Mouse (Mus musculus) frontal cortex, postnatal 25 days (tissue): ENCODE results near the gene Veph1.

Experiments
- DNase-seq, 2 experiments: peaks; one replicate each; pipeline ENCODE4 v3.0.0; 2022; ENCODE audit warnings: low spot score in 2 of 2

Veph1 gene

DNA sequence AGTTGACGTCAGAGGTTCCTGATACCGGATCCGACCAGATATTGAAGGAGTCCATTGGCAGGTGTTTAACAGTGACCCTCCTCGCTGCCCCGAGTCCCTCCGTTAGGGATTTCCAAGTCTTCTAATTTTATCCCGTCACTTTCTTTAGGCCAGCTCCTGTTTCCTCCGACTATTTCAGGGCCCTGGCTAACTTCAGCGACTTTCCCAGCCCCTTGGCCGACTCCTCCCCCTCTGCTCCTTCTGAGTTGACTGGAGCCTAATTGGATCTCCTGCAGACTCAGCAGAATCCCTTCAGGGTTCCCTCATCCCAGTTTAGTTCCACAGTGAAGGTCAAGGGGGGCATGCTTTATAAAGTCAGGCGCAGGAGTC is 75.4 kb downstream of the Veph1 start:
- no peak for DNase-seq

DNA sequence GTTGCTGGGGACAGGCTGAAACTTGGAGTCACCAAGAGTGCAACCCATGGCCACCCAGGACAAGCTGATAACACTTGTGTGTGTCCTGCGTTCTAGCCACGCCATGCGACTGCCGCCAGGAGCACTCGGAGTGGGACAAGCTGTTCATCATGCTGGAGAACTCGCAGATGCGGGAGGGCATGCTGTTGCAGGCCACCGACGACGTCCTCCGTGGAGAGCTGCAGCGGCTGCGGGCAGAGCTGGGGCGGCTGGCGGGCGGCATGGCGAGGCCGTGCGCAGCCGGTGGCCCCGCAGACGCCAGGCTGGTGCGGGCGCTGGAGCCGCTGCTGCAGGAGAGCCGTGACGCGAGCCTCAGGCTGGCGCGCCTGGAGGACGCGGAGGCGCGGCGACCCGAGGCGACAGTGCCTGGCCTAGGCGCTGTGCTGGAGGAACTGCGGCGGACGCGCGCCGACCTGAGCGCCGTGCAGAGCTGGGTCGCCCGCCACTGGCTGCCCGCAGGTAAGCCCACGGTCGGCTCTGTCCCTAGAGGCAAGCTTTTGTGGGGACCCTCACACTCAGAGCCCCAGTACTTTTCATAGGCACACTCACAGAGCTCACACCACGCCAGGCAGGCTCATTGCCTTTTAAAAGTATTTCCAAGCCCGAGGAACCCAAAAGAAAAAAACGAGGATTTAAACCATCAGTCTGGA is 75.9 kb downstream of the Veph1 start:
- peak; percentile 4 to 17 for DNase-seq

DNA sequence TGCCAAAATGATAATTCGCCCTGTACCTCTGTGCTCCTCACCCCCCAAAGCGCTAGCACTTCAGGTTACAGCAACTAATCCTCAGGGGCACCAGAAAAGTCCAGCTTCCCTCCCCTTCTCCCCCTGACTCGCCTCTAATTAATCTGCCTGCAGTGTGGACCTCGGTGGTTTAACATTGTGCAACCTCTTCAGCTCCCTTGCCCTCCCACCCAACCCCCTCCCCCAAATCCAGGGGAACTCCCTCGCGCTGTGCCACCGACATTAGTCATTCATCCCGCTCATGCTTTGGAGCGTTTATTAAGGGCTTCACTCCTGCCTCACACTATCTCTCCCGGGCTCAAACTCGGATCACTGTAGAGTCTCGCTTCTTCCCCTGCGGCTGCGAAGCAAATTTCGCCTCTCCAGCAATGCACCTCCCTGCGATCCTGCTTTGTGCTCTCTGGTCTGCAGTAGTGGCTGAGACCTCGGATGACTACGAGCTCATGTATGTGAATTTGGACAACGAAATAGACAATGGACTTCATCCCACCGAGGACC is 76.9 kb downstream of the Veph1 start, which contains the start of gene Ptx3:
TSS of gene Ptx3 (plus strand) at position 256 of the 537 bp plus-strand sequence.
- DNase-seq = no peak

DNA sequence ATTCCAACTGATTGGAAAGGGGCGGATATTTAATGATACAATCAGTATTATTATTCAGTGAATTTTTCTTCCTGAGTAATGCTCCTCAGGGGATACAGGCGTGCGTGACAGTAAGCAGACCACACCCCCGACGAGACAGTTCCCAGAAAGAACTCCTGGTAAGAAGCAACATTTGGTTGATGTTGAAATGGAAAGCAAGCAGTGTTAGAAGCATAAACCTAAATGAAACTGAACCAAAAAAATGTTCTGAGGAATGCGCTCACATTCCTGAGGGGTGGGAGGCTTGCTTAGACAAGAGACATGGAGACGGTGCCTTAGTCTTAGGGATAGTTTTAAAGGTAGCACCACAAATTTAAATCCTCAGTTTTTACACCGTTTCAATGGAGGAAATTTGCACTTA is 80.9 kb downstream of the Veph1 start:
- no peak for DNase-seq

DNA sequence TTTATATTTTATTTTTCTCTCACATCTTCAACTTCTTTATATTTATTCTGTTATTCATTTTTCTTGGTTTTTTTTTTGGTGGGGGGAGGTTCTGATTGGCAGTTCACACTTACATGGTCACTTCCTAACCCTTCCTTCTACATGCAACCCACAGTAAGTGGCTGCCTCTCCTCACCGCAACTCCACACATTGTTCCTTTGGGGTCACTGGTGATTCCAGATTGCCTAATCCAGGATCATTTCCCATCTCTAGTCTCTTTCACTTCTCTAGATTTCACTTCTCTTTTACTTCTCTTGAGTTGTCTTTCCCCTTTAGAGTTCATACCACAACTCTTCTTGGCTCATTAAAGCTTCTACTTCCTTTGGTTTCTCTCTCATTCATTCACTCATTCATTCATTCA is 83.1 kb downstream of the Veph1 start:
- DNase-seq = no peak

DNA sequence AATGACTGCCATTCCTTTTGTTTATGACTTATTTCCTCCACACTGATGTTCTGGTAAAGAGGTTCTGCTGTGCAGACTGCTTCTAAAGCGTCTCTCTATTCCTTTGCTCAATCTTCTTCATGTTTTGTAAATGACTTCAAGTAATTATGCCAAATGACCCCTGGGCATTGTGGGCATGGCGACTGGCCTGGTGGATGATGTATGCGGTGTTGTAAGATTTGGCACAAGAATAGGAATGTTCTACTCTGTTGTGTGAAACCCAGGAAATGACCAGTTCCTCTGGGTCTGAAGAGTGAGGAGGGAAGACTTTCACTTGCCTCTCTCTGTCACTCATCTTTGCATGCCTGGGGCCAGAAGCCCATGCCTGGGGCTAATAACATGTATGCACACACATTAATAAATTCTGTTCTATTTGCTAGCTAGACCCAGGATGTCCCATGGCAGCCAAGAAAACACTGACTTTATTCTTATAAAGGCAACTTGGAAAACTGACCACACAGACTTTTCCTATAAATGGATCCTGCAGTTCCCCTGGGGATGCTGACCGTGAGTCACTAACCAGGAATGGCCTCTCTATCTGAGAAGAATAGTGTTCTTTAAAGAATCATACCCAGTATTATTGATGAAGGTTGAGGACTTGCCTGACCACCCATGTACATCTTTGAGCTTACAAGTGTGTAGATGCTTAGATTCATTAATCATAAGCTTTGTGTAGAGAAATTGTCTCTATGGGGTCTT is 87.6 kb downstream of the Veph1 start:
- no peak for DNase-seq

DNA sequence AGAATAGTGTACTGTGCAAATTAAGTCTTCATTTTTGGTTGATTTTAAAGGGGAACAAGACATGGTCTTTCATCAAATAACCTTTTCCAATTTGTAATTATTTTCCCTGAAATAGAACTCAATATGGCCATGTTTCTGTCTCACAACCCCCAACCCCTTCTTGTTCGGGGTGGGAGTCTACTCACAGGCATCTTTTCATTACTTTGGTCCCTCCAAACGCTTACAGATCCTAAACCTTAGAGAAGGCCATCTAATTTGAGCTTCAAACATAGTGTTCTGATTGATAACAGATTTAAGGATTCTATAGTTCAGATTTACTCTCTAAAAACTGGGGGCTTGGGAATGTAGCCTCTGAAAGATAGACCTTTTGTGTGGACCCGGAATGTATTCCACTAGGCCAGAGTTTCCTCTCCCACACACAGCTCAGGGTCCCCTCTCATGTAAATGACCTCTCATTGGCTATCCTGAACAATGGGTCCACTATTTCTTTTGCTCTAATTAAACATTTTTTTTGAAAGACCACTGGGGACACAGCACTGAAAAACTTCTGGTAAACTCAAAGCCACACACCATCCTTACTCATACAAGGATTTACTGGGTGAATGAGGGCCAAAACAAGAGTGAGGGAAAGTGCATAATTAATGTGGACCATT is 102.6 kb downstream of the Veph1 start:
- no peak for DNase-seq

DNA sequence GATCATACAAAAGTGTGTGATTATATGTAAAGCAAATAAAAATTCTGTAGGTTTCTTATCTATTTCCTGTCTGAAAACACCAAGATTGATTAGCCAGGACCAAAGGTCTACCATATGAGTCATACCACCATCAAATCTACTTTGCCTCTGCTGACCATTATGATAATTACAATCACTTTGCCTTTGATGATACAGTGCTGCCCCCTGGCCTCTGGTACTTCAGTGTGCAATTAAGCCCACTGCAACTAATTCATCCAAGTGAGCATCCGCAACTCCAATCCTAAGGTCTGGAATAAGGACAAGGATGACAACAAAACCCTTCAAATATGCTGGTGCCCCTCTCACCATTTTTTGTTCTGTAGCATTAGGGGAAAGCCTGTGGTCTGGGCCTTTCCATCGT is 117.0 kb downstream of the Veph1 start:
- no peak for DNase-seq

DNA sequence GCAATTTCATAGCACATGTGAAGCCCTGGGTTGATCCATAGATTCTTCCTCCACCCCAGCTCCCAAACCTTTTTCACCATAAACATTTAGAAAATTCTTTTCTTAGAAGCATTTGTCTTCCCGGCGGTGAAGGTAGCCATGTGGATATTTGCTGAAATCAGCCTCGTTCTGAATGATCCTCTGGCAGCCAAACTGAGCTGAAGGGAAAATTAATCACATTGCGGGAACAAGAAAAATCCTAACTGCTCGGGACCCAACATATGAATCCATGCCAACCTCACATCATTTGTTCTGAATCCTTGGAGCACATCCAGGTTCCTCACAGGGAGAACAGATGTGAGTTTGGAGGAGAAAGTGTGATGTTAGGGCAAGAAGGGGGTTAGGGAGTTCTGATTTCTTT is 123.7 kb downstream of the Veph1 start:
- no peak for DNase-seq

DNA sequence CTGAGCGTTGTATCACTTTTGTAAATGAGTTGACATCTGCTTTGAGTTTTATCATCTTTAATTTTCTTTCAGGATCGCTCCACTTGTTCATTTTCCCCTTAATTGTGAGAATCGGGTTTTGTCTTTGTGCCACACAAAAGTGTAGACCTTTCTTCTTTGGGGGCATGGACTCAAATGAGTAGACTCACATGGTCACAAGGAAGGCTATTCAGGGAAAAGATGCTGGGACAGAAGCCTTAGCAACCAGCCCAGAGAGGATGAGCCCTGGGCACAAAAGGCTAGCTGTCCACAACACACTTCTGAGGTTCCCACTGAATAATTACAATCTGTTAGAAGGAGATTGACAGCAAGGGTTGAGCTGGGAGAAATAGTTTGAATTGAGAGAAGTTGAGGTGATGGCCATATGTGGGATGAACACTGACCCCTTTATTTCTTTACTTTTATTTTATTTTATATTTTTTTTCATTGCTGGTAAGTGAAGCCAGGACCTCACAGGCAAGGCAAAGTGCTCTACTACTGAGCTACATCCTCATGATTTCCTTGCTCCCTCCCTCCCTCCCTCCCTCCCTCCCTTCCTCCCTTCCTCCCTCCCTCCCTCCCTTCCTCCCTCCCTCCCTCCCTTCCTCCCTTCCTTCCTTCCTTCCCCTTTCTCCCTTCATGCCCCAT is 126.6 kb downstream of the Veph1 start:
- no peak for DNase-seq

DNA sequence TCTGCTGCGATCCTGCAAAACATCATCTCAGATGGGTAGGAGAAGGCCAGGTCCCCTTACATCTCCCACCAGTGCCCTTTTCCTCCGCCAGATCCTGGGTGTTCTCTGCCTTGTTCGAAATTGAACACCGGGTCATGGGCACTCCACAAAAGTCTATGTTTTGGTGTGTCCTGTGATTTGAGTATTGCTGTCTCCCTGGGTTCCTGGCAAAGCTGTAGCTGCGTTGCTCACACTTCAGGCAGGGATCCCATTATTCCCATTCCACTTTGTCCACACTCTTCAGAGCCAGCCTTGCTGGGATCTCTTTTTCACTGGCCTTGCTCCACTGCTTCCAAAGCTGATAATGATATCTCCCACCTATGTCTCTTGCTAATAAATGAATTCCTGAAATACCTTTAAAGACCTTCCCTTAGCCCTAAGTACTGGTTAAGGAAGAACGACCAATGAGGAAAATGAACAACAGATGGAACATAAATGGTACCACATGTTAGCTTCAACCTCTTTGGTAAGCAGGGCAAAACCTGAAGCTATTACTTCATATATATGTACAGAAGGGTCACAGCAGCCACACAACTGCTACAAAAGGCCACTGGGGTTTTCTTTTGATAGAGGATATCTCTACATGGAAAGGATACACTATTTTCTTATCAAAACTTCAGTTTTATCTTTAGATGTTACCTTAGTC is 129.9 kb downstream of the Veph1 start:
- no peak for DNase-seq

DNA sequence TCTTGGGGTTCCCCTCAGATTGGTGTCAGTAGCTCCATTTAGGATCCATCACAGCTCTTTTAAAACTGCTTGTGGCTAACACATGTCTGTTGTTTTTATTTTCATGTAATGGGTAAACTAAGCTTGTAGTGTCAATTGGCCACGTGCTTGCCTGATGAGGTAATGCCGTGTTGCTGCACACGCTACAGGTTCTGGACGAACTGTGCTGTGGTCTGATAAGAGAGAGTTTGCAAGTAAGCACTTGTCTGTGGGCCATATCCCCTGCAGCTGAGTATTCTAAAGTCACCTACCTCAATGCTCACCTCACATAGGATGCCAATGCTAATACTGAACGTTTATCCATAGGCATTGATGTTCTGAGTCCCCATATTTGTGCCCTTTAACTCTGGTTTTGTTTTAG is 131.6 kb downstream of the Veph1 start:
- DNase-seq = no peak

DNA sequence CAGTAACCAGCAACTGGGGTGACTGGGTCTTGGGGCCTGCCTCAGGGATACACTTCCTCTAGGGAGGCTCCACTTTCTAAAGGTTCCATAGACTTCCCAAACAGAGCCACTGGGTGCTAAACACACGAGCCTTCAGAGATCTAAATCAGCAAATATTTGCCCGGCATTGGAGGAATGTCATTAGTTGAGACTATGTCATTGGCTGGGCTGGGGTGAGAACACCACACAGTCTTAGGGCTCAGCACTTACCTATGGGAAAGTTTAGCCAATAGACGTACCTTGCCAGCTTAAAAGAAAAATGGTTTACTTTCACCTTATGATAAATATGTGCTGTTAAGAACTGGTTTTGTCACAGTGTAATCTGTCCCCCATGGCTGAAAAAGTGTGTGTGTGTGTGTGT is 132.1 kb downstream of the Veph1 start:
- DNase-seq = no peak

DNA sequence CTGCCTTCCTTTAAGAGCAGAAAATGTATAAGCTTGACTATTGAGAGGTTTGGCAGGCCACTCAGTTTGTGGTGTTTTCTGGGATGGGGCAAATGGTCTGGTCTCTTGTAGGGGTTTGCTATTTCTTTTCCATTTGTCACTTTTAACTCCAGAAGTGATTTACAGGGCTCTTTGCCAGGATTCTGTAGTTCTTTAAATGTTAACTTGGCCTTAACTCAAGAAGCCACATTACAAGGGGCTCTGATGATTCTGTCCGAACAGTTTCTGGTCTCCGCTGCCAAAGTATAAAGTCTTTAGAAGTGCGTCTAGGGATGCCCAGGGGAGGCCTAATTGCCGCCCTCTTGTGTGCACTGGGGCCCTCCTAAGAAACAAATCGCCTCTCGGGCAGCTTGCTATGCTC is 134.0 kb downstream of the Veph1 start:
- DNase-seq = no peak

DNA sequence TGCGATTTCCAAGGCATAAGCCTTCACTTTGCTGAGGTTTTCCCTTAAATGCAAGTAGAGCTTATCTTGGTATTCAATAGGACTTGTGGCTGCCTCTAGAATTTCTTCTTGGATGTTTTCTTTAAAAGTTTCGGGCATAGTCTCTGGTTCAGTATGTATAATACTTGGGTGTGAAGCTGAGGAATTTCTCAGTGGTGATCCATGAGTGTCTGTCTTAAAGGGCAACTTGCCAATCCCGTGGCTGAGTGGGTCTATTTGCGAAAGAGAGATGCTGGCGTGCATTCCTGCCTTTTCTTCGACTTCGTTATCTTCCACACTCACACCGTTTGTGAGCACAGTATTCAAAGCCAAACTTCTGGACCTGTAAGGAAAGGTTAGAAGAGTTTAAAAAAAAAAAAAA is 138.7 kb downstream of the Veph1 start:
- DNase-seq = no peak

DNA sequence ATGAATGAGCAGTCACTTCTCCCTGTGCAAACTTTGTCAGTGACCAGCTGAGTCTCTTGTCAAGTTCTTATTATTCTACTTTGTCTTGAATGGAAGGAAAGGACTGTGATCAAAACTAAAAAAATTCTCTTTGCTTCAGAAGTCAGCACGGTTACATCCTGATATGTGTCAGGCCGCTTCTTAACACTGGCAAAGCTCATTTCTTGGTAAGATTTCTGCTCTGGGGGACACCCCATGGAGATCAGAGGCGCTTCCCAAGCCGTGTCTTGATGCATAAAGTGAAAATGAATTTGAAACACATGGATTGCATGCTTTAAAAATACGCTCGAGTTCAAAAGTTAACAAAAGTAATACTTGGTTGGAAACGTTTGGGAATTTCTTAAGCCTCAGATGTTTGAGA is 159.0 kb downstream of the Veph1 start:
- no peak for DNase-seq

DNA sequence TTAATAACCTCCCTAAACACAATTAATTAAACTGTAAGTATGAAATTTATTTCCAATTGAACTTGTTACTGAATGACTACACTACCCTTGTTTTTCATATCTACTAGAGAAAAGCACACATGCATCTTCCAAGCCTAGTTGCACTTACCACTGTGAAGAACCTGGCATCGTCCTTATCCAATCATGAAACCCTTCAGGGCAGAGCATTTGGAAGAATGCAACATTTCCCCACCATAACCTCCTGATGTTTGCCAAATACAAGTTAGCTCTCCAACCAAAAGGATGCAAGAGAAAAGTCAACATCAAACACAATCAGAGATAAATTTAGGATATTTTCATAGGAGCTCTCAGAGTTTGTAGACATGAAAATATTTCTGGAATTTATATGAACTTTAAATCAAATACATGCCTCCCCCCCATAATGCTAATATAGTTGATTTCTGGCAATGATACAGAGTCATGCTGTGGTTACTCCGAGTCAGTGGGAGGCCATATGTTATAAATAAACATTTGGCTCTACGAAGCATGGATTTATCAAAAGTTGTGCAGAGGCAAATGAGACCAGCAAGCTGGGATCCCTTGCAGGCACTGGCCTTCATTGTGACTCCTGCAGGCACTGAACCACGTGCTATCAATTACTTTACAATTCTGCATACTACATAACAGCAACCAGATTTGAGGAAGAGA is 165.2 kb downstream of the Veph1 start:
- DNase-seq = no peak

DNA sequence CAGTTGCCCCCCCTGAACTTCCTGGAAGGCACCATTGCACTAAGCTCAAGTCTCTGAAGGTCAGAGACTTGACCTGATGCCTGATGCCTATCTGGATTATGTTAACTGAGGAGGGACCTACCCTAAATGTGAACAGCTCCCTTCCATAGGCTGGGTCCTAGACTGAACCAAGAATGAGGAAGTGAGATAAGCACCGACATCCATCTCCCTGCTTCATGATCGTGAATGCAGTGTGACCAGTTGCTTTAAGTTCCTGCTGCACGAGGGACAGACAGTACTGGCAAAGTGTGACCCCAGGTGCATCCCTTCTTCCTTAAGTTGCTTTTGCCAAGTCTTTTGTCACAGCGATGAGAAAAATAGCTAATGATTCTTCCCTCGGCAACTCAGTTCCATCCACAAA is 166.9 kb downstream of the Veph1 start:
- no peak for DNase-seq

DNA sequence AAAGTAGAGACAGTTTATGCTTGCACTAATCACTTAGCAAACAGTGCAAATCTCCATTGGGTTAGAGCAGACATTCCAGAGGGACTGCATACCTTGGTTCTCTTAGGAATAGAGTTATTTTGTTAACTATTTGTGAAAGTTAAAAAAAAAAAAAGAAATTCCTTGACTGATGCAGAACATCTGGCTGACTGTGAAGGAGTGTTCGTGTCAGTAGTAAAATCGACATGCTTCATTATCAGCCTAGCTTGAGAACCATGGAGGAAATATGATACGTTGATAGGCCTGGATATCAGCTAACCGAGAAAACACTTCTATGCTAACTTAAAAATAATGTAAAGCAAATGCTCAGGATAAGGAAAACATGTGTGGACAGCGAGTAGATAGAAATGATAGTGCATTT is 191.1 kb downstream of the Veph1 start:
- DNase-seq = no peak

DNA sequence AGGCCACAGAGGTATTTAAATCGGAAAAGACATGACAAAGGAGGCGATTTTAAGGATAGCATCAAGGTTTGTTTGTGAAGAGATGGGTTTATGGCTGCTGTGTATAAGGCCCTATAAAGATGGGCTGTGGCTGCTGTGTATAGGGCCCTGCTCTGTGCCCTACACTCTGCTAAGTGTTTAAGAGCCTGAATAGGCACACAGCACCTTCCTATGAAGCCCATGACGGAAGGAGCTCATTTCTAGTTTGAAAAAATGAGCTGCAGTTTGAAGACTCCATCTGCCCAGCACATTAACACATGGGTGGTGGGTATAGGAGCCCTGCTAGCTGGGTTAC is 194.1 kb downstream of the Veph1 start:
- no peak for DNase-seq
